Mouse (Mus musculus) cortical plate, adult 2 months (tissue): ENCODE data around the gene Meis2. TPM values are rescaled to one million over a fixed set of nuclear protein-coding genes. Genes with fewer than 3 reads are reported as not detected.

Source experiments
- H3K27ac ChIP-seq: fragments of 200-500 bp; 2 replicates; pipeline ENCODE4 v1.5.1; 2012; ENCODE audit warnings: low read length, control low read depth, inconsistent platforms; ENCODE audit not compliant: insufficient read depth
- H3K4me1 ChIP-seq: fragments of 200-500 bp; 2 replicates; pipeline ENCODE4 v1.6.1; 2011; ENCODE audit warnings: low read length; ENCODE audit not compliant: control insufficient read depth, insufficient read depth
- H3K4me3 ChIP-seq: fragments of 200-500 bp; 2 replicates; pipeline ENCODE4 v1.5.1; 2011; ENCODE audit warnings: mild to moderate bottlenecking, low read length, control low read depth; ENCODE audit not compliant: insufficient read depth
- CTCF ChIP-seq: fragments of 200-500 bp; IDR thresholded peaks from 2 replicates; pipeline ENCODE4 v1.5.1; 2011; ENCODE audit warnings: mild to moderate bottlenecking, control low read depth, low read length; ENCODE audit not compliant: insufficient read depth; ENCODE audit errors: extremely low read depth
- POLR2A ChIP-seq: fragments of 200-500 bp; IDR thresholded peaks from 2 replicates; pipeline ENCODE4 v1.6.1; 2011; ENCODE audit warnings: mild to moderate bottlenecking, low read length, control low read depth; ENCODE audit not compliant: insufficient read depth; ENCODE audit errors: extremely low read depth
- polyA plus RNA-seq: library from polyadenylated mRNA; depleted of rRNA; stranded (reverse); fragments of >200 nt; gene quantifications from 2 replicates; pipeline ENCODE4 v1.2.3, GENCODE M21; 2012

Meis2 gene
- polyA plus RNA-seq, 1 experiment = 86.1 TPM

GRCm38 (mm10) chr2:115963293-115963835 lies 102.3 kb downstream of the Meis2 start:
- Histone ChIP-seq H3K27ac (no peak overlapping the region), H3K4me3 (no peak overlapping the region), H3K4me1 (peaks cover 6% of the 10 kb centered on the region)
- TF ChIP-seq POLR2A (no peak), CTCF (no peak)

- TF ChIP-seq CTCF (no peak), POLR2A (no peak)
- no peak overlapping the region for H3K27ac ChIP-seq
- no peak overlapping the region for H3K4me3 ChIP-seq
- H3K4me1 ChIP-seq = peaks cover 6% of the 10 kb centered on the region
These were observed 102.9 kb downstream of the Meis2 start for GRCm38 (mm10) chr2:115962728-115963127.

GRCm38 (mm10) chr2:115962113-115962512 lies 103.5 kb downstream of the Meis2 start:
- Histone ChIP-seq H3K4me3 (no peak overlapping the region), H3K27ac (no peak overlapping the region), H3K4me1 (peaks cover 6% of the 10 kb centered on the region)
- TF ChIP-seq POLR2A (no peak), CTCF (no peak)

- TF ChIP-seq POLR2A (no peak), CTCF (no peak)
- H3K4me1 ChIP-seq = peaks cover 6% of the 10 kb centered on the region
- H3K27ac ChIP-seq = no peak overlapping the region
- no peak overlapping the region for H3K4me3 ChIP-seq
These were observed 105.0 kb downstream of the Meis2 start for GRCm38 (mm10) chr2:115960615-115961014.

DNA sequence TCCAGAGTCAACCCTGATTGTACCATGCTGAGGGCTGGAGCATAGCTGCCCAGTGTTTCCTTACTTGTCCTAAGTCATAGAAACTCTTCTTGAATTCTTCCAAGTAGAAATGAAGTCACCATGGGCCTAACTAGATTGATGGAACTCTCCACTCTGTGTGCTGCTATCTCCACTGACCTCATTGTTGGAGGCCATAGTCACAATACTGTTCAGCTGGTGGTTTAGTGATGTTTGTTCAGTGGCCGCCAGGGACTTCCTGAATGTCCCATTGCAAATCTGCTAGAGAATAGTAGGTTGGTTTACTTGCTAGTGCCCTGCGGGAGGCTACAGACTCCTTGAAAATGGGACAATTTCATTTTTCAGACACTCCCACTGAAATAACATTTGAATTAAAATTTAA lies 108.9 kb downstream of the Meis2 start:
- Histone ChIP-seq H3K4me3 (no peak overlapping the region), H3K27ac (no peak overlapping the region), H3K4me1 (no peaks in the 10 kb centered on the region)
- TF ChIP-seq CTCF (no peak), POLR2A (no peak)

- Histone ChIP-seq H3K4me1 (peaks cover 3% of the 10 kb centered on the region; the same call in 1 of the 2 replicates), H3K4me3 (no peak overlapping the region), H3K27ac (no peak overlapping the region)
- TF ChIP-seq POLR2A = no peak
- TF ChIP-seq CTCF = no peak
These were observed 115.0 kb downstream of the Meis2 start for GRCm38 (mm10) chr2:115950645-115951044.

GRCm38 (mm10) chr2:115948630-115949426 lies 116.8 kb downstream of the Meis2 start:
- Histone ChIP-seq H3K4me1 (peaks cover 3% of the 10 kb centered on the region; the same call in 1 of the 2 replicates), H3K4me3 (no peak overlapping the region), H3K27ac (no peak overlapping the region)
- no peak for TF ChIP-seq POLR2A
- no peak for TF ChIP-seq CTCF

DNA sequence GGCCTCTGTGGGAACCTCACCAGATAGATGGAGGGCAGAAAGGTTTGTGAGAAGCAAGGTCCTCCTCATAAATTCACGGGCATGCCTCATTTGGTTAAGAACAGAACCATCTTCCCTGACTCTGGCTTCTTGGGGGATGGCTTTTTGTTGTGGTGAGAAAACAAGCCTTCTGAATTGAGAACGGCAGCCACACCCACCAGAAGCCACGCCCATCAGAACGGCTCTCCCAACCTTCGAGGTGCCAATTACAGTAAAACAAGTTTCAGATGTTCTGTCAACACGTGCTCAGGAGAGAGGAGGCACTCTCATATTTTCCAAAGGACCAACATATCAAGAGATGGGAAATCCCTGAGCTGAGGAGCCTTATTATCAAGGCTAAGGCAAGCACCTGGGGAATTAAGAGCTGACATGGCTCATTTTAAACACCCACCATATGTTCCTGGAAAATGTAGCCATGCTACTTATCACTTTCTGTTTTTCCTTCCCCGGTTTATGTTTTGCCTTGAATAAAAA lies 117.9 kb downstream of the Meis2 start:
- H3K4me1 ChIP-seq = peaks cover 3% of the 10 kb centered on the region; the same call in 1 of the 2 replicates
- no peak overlapping the region for H3K27ac ChIP-seq
- H3K4me3 ChIP-seq = no peak overlapping the region
- TF ChIP-seq POLR2A (no peak), CTCF (no peak)

GRCm38 (mm10) chr2:115943044-115943443 lies 122.6 kb downstream of the Meis2 start:
- Histone ChIP-seq H3K27ac (no peak overlapping the region), H3K4me1 (0 out of 2 replicates have a peak, but pooled peaks cover under 1% of the 10 kb centered on the region), H3K4me3 (no peak overlapping the region)
- TF ChIP-seq CTCF (no peak), POLR2A (no peak)

- Histone ChIP-seq H3K4me1 (no peaks in the 10 kb centered on the region), H3K4me3 (no peak overlapping the region), H3K27ac (no peak overlapping the region)
- no peak for TF ChIP-seq POLR2A
- TF ChIP-seq CTCF = no peak
These were observed 125.8 kb downstream of the Meis2 start for GRCm38 (mm10) chr2:115939849-115940248.
